Mouse (Mus musculus) megakaryocyte, embryonic 14.5 days (primary cell): ENCODE results near the gene Qsox2.

Experiments
- FLI1 ChIP-seq: IDR thresholded peaks from 2 replicates; pipeline ENCODE4 v1.6.1; 2012; ENCODE audit warnings: low read length, inconsistent platforms, mixed read lengths
- GATA1 ChIP-seq: IDR thresholded peaks from 3 replicates; pipeline ENCODE4 v1.6.1; 2012; ENCODE audit warnings: mixed read lengths, low read length, inconsistent platforms, borderline replicate concordance

- TF ChIP-seq GATA1 (no peak), FLI1 (no peak)
Observed at GRCm38 (mm10) chr2:26234771-26235170, 2.6 kb downstream of the Qsox2 start.
